Mouse (Mus musculus) inflammation-experienced regulatory T-cells, adult 6 months (primary cell): ENCODE measurements around the gene Gcsh. TPM values are rescaled to one million over a fixed set of nuclear protein-coding genes. Genes with fewer than 3 reads are reported as not detected.

Source experiments
- ATAC-seq: one replicate; pipeline ENCODE4 v1.8.0; 2017
- polyA plus RNA-seq, 3 experiments: library from polyadenylated mRNA; unstranded; fragments of 100-300 nt; shearing (Covaris generic); gene quantifications; one replicate each; pipeline ENCODE4 v1.2.1; 2017

Gene Gcsh
- polyA plus RNA-seq, 3 experiments from 2014 or later: 23.8 to 29.5 (median 24.6) TPM

DNA sequence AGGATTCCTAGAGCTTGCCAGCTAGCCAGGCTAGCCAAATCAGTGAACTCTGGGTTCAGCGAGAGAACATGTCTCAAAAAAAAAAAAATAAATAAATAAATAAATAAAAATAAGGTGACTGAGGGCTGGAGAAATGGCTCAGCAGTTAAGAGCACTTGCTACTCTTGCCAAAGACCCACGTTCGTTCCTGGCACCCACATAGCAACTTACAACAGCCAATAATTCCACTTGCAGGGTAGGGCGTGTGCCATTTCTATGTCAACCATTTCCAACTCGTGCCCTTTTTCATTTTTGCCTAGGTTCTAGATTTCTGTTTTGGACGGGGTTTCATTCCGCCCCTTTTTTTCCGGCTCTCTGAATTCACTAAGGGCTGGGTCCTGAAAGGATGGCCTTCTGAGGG lies 15.3 kb downstream of the Gcsh start:
- ATAC-seq: no peak

DNA sequence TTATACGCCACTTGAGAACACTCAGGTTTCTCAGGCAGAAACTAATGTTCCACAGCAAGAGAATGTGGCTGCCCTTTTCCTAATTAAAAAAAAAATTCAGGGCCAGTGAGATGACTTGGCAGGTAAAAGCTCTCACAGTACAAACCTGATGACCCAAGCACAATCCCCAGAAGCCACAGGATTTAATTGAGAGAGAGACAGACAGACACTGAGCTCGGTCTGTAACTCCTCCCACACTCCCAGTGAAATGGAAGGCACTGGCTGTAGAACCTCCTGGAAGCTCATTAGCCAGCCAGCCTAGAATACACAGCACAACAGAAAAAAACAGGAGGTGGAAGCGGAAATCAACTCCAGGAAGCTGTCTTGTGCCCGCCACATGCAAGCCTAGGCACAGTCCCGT lies 17.7 kb downstream of the Gcsh start:
- ATAC-seq: no peak

DNA sequence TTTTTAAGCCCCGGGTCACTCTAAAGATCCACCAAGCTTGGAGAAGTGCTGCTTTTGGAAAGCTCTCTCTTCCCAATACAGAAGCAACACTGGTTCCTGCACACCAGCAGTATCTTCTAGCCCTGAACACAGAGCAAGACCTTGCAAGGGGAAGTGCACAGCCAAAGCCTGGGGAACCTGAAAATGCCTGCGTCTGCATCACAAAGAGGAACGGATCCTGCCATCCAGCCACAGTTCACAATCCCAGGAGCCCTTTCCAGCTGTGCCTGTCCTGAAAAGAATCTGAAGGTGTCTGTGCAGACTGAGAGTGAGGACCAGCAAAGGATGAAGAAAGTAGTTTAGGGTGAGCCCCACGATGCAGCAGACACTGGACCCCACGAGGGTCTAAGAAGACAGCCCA lies 18.3 kb downstream of the Gcsh start:
- no peak for ATAC-seq

DNA sequence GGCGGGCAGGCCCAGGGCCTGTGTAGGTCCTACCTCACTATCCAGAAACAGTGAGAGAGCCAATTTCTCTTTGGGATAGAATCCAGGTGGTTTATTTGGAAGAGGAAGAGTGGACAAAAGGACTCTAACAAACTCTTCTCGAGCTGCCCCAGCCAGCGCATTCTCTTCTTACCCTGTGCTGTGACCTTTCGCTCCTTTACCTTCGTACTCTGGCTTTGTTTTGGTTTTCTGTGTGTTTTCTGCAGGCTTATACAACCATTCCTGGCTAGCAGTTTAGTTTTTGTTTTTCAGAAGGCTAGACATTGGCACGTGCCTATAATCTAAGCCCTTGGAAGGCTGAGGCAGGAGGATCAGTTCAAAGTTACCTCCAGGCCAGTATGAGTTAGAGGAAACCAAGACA lies 23.8 kb downstream of the Gcsh start:
- no peak for ATAC-seq

DNA sequence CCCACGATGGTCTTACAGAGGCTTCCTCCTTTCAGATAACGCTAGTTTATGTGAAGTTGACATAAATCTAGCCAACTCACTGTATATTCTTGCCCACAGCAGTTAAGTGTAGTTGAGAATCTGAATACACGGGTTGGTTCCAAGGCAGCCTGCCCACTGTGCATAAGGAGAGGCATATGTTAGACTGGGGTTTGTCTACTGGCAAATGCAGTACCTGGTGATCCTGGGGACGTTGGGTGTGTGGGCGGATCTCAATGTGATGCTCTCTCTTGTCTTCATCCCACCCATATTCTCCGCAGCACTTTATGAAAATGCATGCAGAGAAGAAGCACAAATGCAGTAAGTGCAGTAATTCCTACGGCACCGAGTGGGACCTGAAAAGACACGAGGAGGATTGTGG lies 38.9 kb downstream of the Gcsh start:
- no peak for ATAC-seq

DNA sequence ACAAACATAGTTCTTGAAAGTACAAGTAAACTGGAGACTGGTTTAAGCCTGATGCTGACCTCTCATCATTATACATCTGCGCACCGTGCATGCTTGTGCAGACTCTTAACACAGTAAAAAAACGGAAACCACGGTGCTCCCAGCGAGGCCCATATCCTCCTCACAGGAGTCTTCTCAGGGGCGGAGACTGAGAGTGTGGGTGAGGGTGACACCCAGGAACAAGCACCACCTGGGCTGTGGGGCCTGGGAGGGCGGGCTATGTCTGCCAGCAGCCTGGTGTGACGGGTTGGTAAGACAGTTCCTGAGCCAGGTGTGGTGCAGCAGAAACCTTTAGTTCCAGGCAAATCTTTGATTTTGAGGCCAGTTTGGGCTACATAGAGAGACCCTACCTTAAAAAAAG lies 40.9 kb downstream of the Gcsh start:
- peak; percentile 87 for ATAC-seq

DNA sequence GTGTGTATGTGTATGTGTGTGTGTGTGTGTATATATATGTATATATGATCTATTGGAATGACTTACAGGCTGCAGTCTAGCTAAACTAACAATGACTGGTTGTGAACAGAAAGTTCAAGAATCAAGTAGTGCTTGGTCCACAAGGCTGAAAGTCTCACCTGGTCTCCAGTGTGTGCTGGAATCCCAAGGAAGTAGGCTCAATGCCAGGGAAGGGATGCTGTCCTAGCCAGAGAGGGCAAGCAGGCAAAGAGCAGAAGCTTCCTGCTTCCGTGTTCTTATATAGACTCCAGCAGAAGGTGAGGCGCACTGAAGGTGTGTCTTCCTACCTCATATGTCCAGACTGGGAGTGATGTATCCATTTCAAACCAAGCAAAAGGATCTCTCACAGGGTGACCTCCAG lies 41.6 kb downstream of the Gcsh start:
- ATAC-seq: no peak

DNA sequence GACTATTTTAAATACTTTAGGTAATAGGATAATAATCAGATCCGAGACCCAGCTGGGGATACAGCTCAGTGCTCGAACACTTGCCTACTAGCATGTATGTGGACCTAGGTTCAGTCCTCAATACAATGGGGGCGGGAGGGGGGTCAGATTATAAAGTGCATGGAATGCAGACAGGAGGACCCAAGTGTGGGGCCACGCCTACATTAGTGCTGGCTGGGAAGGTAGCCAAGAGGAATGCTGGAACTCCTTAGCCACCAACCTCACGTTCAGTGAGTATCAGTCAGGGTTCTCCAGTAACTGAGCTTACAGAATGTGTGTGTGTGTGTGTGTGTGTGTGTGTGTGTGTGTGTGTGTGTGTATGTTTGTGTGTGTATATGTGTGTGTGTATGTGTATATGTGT lies 42.0 kb downstream of the Gcsh start:
- ATAC-seq: no peak

DNA sequence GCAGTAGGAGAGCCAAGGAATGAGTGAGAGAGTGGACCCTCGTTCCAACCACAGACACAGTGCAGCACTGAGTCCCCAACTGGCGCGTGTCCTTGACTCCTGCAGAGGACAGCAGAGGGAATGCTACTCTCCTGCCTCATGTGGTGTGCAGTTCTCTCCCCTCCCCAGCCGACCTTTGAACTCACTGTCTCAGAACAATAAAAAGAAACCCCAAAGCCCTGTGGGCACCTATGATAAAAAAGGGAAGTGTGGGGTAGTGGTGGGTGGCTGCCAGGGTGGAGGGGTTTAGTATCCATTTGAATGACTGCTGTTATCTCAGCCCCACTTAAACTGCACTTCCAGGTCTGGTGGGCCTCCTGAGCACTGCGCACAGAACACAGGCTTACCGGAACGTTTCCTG lies 45.7 kb downstream of the Gcsh start:
- ATAC-seq: no peak

DNA sequence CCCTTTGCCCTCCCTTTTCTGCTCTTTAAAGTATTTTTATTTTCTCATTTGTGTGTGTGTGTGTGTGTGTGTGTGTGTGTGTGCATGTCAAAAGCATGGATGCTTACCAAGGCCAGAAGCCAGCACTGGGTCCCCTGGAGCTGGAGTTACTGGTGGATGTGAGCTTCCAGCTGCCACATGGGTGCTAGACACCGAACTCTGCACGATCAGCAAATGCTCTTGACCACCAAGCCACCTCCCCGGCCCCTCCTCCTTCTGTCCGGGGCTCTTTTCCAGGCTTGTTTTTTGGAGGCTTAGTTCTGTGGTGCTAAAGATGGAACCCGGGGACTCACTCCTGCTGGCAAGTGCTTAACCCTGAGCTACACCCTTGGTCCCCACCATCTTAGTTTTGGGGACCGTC lies 46.5 kb downstream of the Gcsh start:
- ATAC-seq: no peak

DNA sequence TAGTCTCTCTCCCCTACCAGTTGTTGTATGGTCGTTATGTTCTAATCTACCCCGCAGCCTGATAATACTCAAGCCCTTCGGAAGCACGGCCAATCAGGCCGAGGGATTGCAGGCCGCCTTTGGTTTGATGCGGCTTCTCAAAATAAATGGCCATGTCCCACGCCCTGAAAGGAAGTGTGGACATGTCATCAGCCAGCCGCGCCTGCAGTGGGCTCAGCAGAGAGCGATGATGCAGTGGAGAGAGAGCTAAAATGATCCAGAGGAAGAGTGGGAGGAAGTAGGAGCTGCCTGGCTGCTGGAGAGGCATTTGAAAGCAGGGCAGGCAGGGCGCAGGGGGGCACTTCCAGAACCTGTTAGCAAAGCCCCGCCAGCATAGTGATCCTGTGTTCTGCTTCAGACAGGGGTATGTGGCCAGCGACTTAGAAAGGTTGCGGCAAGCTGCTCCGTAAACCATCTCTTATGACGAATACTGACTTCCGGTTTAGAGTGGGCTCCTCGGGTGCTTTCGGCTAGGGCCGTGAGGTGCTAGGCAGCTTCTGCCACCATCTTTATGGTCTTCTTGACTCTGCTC lies 47.0 kb downstream of the Gcsh start:
- ATAC-seq: peak; percentile 56

DNA sequence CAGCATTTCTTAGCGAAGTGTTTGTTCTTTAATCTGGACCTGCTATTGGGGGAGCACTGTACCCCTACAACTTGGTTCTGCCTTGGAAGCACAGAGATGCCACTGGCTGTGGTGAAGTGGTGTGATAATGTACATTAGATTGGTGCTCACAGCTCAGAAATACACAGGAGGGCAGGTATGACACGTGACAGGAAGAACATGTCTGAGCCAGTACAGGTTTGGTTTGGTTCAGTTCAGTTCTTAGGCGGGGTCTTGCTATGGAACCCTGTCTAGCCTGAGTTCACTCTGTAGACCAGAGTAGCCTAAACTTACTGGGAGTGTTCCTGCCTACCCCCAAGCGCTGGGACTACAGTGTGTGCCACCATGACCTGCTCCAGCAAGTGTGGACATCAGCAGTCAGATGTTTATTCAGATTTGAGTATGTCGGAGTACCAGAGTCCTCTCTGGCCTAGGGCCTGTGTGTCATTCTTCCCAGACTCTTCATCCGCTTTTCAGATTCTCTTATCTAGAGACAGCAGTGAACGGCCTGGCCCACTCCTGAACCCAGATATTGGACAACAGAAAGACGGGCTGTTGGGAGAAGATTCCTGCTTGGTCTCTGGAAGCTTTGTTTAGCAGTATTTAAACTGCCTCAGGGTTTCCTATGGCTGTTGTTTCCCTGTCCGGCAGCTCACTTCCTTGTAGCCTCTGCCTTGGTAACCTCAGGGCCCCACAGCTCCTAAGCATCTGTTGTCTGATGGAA lies 48.0 kb downstream of the Gcsh start:
- no peak for ATAC-seq

DNA sequence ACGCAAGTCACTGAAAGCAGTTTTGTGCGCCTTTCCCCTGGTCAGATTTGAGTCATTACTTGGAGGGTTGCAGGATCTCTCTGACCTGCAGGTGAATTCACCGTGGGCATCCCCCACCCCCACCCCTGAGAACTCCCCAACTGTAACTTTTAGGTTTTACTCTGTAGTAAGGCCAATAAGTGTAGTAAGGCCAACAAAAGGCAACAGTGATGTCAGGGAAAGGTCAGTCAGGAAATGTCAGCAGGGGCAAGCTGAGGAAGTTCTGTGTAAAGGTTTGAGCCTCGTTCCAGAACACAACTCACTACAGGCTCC lies 49.0 kb downstream of the Gcsh start:
- ATAC-seq: no peak

DNA sequence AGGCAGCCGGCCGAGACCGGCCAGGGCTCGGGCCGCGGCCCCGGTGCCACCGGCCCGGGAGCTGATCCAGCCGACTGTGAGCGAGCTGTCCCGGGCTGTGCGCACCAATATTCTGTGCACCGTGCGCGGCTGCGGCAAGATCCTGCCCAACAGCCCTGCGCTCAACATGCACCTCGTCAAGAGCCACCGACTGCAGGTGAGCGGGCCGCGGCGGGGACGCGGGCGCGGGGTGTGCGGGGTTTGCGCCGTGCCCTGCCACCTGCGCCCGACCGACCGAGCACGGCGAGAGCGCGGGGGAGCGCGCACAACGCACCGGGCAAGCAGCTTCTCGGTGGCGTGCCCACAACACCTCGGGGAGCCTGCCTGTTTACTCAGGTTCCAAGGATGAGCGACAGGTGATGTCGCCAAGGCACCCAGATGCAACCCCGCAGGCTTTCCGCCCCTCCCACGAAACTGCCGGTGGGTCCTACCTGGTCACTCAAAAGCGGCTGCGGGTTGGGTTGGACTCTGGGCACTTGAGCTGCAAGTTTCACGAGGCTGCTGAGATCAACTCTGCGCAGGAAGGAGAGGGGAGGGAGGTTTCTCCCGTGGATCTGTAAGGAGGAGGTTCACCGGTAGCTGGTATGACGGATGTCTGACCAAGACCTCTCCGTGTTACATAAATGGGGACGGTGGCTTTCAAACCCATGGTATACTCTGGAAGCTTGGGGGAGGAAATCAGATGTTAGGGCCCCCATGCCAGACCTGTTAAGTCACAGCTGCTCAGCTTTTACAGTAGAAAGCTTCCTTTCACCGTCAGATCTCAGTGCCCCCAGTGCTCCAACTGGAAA lies 49.6 kb downstream of the Gcsh start:
- peak; percentile 46 for ATAC-seq

DNA sequence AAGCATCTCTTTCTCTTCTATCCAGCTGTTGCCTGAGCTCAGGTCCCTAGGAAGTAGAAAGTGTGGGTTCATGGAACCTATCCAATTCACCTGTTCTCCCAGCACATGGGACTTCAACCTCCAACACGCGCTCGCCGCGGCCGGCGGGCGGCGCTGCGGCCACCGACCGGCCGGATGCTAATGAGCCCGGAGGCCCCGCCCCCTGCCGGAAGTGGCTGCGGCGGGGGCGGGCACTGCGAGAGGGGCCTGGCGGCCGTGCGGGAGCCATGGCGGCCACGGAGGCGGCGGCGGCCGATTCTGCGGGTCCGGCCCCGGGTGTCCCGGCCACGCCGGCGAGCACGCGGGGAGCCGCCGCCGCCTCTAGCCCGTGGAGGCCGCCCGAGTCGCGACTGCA lies 50.2 kb downstream of the Gcsh start, which contains the start of gene Atmin:
Atmin (plus strand) TSS at position 233 of the 394 bp plus-strand sequence.
- ATAC-seq: peak; percentile 55

DNA sequence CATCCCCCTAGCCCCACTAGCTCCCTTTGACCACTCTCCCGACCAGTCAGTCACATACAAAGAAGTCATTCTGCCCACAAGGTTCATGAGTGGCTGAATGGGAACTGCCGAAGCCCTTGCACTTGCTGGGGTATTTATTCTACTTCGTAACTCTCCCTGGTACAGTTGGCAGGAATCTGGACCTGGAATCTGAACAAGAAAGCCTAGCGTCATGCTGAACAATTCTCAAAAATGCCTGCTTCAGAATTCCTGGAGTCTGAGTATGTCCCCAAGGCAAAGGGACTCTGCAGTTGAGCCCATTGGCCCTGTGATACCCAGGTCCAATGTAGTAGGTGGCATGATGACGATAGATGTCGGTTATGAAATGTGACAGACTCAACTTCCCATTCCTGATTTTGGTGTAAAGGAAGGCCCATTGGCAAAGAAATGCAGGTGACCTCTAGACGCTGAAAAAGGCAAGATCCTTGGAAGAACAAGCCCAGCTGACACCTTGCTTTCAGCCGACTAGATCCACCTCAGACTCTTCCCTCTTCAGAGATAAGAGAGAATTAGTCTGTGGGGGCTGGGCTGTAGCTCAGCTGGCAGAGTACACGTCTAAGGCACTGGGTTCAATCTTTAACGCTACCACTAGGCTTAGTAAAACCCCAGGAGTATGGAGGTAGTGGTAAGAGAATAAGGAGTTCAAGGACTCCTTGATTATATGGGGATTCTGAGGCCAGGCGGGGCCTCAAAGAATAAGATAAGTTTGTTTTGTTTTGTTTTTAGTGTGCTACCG lies 50.9 kb downstream of the Gcsh start:
- ATAC-seq: no peak

DNA sequence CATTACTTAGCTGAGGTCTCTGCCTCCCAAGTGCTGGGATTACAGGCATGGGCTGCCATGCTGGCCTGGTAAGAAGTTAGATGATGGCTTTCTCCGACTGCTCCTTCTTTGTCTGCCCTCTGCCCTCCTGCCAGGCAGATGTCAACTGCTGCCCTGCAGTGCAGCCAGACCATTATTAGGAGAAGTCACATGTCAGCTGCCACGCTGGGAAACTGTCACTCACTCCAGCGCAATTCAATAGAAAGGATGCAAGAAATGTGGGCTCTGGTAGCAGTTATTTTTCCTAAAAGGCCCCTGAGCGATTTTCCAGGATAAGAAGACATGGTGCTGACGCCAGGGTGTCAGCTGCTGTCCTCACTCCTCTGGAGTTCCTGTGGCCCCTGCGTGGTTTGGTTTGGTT lies 57.8 kb downstream of the Gcsh start:
- ATAC-seq: no peak

DNA sequence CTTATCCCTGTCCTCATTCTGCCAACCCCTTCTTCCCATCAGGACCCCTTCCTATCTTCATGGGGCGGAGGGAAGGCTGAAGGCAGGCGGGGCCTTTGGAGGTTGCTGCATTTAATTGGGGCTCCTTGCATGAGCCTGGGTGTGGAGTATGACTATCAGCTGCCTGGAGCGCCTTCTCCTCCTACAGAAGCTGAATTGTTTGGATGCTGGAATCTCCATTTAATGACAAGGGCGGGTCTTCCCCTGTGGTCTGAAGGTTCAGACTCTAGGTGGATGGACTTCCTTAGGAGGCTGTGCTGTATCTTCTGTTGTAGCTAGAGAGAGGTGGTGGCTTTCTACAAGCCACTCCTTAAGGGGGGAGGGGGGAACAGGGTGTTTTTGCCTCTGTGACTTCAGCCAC lies 58.4 kb downstream of the Gcsh start:
- ATAC-seq: no peak

Other genes with a start within 250 kb of the Gcsh start
- gene Cmc2, start 72.1 kb downstream of the Gcsh start, polyA plus RNA-seq: 10 to 100 TPM; 23.1 to 79.6 (median 36.6) TPM
- gene Cenpn, start 71.8 kb downstream of the Gcsh start, polyA plus RNA-seq: 10 to 100 TPM in 1 of 3 experiments, 1 to 10 TPM in 2; 3.3 to 22.4 (median 3.9) TPM
- gene Atmin, start 50.1 kb downstream of the Gcsh start, polyA plus RNA-seq: 1 to 10 TPM; 7.5 to 9.0 (median 7.7) TPM
- gene 1700030J22Rik, start 14.6 kb downstream of the Gcsh start, polyA plus RNA-seq: under 1 TPM in 1 of 3 experiments, not detected in 2; 0.25 TPM
- under 1 TPM in 1 of 3 experiments, not detected in 2; 0.06 TPM for gene Pkd1l2, start 88.9 kb upstream of the Gcsh start, polyA plus RNA-seq
- gene Bco1, start 102.3 kb upstream of the Gcsh start, polyA plus RNA-seq: not detected
- gene Gan, start 164.6 kb upstream of the Gcsh start, polyA plus RNA-seq: 1 to 10 TPM; 1.7 to 2.6 (median 2.0) TPM